Mouse (Mus musculus): ENCODE measurements around the gene Tesc. TPM values are rescaled to one million over a fixed set of nuclear protein-coding genes. Genes with fewer than 3 reads are reported as not detected.

The Tesc gene
- polyA plus RNA-seq, 2 experiments: 2.2 to 8.6 TPM

DNA sequence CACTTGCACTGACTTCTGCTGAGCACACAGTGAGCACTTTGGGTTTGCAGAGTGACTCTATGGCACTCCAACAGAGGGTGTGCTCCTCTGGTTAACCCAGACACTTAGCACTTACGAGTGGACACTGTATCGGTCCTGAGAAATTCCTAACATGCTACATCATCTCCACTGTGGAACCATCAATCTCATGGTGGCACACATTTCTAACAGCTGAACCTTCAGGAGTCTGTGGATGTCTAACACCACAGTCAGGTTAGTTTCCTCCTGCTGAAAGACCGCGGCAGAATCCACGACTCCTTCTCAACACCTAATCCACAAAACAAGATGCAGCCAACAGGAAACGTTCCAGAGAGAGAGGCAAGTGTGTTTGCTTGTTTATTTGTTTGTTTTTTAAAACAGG lies 51.0 kb downstream of the Tesc start:
- no peak for TF ChIP-seq POLR2A (IDR thresholded peaks at IDR 0.05; ENCODE audit: borderline replicate concordance, extremely low read depth, insufficient read depth, insufficient read length)
- Histone ChIP-seq H3K4me3 (replicated peaks; ENCODE audit: low read length) (no peak overlapping the region), H3K9ac (ENCODE audit: low read depth, low read length, severe bottlenecking) (no peak overlapping the region), H3K27ac (replicated peaks; ENCODE audit: low read depth, low read length) (no peak overlapping the region), H3K9me3 (ENCODE audit: control insufficient read depth, low read length) (no peaks in the 10 kb centered on the region), H3K4me1 (ENCODE audit: control insufficient read depth, insufficient read depth, low read length) (peaks cover 23% of the 10 kb centered on the region), H3K27me3 (ENCODE audit: control insufficient read depth, insufficient read depth, low read length) (no peaks in the 10 kb centered on the region), H3K36me3 (ENCODE audit: control insufficient read depth, insufficient read depth, low read length) (peaks cover 46% of the 10 kb centered on the region), H3K4me2 (replicated peaks; ENCODE audit: low read depth, low read length, severe bottlenecking) (no peak overlapping the region)
- ATAC-seq (ENCODE audit: low FRiP score, low read depth) (no peak), DNase-seq (ENCODE audit: low spot score) (no peak)
- WGBS: 85% methylated on average over 6 of the region's 6 CpGs

DNA sequence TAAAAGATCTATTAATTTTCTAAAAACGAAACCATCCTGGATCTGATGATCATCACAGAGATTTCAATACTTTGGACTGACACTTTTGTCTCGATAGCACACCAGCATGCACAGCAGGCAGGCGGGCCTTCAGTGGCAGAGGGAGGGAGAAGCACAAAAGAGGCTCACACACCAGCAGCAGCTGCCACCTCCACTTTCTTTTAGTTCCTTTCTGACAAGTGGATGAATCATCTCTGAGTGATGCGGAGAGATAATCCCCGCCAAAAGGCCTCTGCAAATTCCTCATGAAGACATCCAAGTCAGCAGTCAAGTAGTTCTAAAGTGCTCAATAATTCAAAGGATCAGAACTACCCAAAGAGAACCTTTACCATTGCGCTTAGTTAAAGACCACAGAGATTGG lies 51.8 kb downstream of the Tesc start:
- Histone ChIP-seq H3K36me3 (ENCODE audit: control insufficient read depth, insufficient read depth, low read length) (peaks cover 40% of the 10 kb centered on the region), H3K4me1 (ENCODE audit: control insufficient read depth, insufficient read depth, low read length) (peaks cover 25% of the 10 kb centered on the region), H3K27ac (replicated peaks; ENCODE audit: low read depth, low read length) (no peak overlapping the region), H3K4me3 (replicated peaks; ENCODE audit: low read length) (no peak overlapping the region), H3K9ac (ENCODE audit: low read depth, low read length, severe bottlenecking) (no peak overlapping the region), H3K4me2 (replicated peaks; ENCODE audit: low read depth, low read length, severe bottlenecking) (no peak overlapping the region), H3K27me3 (ENCODE audit: control insufficient read depth, insufficient read depth, low read length) (no peaks in the 10 kb centered on the region), H3K9me3 (ENCODE audit: control insufficient read depth, low read length) (no peaks in the 10 kb centered on the region)
- TF ChIP-seq POLR2A (IDR thresholded peaks at IDR 0.05; ENCODE audit: borderline replicate concordance, extremely low read depth, insufficient read depth, insufficient read length): no peak
- WGBS: 82% methylated on average over 6 of the region's 6 CpGs
- ATAC-seq (ENCODE audit: low FRiP score, low read depth) (no peak), DNase-seq (ENCODE audit: low spot score) (no peak)

DNA sequence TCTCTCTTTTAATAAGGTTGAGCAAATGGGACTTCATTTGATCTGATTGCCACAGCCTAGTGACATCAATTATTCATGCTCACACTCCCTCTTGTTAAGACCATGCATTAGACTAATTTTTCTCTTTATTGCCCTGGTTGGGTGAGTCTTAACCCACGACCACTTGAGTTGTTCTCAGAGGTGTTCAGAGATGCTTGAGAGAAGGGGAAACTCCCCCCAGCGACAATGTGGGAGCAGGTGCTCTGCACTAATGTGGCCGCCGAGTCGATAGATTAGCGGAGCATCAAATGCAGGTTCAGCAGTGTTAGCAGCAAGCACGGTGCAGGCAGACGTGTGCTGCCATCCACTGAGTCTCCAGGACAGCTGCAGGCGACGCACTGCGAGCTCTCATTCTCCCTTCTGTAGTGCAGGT lies 52.3 kb downstream of the Tesc start:
- TF ChIP-seq POLR2A (IDR thresholded peaks at IDR 0.05; ENCODE audit: borderline replicate concordance, extremely low read depth, insufficient read depth, insufficient read length): no peak
- WGBS: 72% methylated on average over 11 of the region's 11 CpGs
- Histone ChIP-seq H3K27me3 (ENCODE audit: control insufficient read depth, insufficient read depth, low read length) (no peaks in the 10 kb centered on the region), H3K4me2 (replicated peaks; ENCODE audit: low read depth, low read length, severe bottlenecking) (no peak overlapping the region), H3K9ac (ENCODE audit: low read depth, low read length, severe bottlenecking) (no peak overlapping the region), H3K9me3 (ENCODE audit: control insufficient read depth, low read length) (no peaks in the 10 kb centered on the region), H3K4me1 (ENCODE audit: control insufficient read depth, insufficient read depth, low read length) (peaks cover 25% of the 10 kb centered on the region), H3K4me3 (replicated peaks; ENCODE audit: low read length) (no peak overlapping the region), H3K27ac (replicated peaks; ENCODE audit: low read depth, low read length) (no peak overlapping the region), H3K36me3 (ENCODE audit: control insufficient read depth, insufficient read depth, low read length) (peaks cover 37% of the 10 kb centered on the region)
- no peak for ATAC-seq (ENCODE audit: low FRiP score, low read depth)
- DNase-seq (ENCODE audit: low spot score): no peak

DNA sequence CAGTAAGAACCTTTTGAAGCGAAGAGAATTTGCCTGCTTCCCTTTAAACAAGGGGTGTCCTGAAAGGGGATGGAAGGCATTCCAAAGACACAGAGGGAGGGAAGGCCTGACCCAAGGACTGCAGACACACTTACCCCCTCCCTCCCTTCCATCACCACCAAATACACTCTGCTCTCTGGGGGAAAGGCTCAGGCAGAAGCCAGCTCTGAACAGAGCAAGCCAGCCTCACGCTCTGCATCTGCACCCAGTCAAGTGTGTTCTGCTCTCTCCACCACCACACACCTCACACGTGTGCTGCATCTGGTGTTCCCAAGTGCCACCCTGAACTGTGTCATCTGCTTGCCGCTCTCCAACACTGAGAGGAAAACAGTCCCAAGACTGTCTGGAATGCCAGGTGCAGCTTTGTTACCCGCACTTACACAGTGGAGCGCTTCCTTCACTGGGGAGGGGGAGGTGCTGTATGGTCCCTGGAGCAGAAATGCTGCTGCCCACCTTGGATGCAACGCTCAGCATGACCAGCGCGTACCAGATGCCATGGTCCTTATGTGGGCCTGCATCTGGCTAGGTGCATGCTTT lies 53.9 kb downstream of the Tesc start:
- Histone ChIP-seq H3K9me3 (ENCODE audit: control insufficient read depth, low read length) (no peaks in the 10 kb centered on the region), H3K9ac (ENCODE audit: low read depth, low read length, severe bottlenecking) (no peak overlapping the region; the same call in 1 of the 2 replicates), H3K4me3 (replicated peaks; ENCODE audit: low read length) (no peak overlapping the region), H3K4me2 (replicated peaks; ENCODE audit: low read depth, low read length, severe bottlenecking) (no peak overlapping the region), H3K4me1 (ENCODE audit: control insufficient read depth, insufficient read depth, low read length) (peaks cover 25% of the 10 kb centered on the region), H3K36me3 (ENCODE audit: control insufficient read depth, insufficient read depth, low read length) (peaks cover 21% of the 10 kb centered on the region), H3K27ac (replicated peaks; ENCODE audit: low read depth, low read length) (no peak overlapping the region), H3K27me3 (ENCODE audit: control insufficient read depth, insufficient read depth, low read length) (no peaks in the 10 kb centered on the region)
- ATAC-seq (ENCODE audit: low FRiP score, low read depth) (no peak), DNase-seq (ENCODE audit: low spot score) (no peak)
- no peak for TF ChIP-seq POLR2A (IDR thresholded peaks at IDR 0.05; ENCODE audit: borderline replicate concordance, extremely low read depth, insufficient read depth, insufficient read length)
- 42% methylated on average over 9 of the region's 9 CpGs for WGBS

DNA sequence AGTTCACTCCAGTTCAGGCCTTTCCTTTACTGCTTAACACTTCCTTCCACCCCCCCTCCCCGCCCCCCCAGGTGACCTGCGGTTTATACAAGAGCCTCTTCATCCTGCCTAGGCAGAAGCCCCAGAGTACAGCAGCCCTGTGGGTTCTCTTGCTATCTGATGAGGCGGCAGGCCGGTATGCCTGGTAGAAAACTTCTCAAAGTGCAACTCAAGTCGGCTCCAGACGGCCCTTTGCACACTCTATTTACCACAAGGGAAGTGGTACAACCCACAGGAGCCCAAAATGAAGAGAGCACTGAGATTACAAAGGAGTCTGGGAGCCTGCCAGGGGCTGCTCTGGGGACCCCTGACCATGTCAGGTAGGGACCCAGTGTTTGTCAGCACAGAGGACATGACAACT lies 54.5 kb downstream of the Tesc start:
- H3K36me3 ChIP-seq (ENCODE audit: control insufficient read depth, insufficient read depth, low read length): peaks cover 19% of the 10 kb centered on the region
- no peak for TF ChIP-seq POLR2A (IDR thresholded peaks at IDR 0.05; ENCODE audit: borderline replicate concordance, extremely low read depth, insufficient read depth, insufficient read length)
- no peak overlapping the region for H3K4me3 ChIP-seq (replicated peaks; ENCODE audit: low read length)
- H3K9me3 ChIP-seq (ENCODE audit: control insufficient read depth, low read length): no peaks in the 10 kb centered on the region
- no peak overlapping the region for H3K9ac ChIP-seq (ENCODE audit: low read depth, low read length, severe bottlenecking)
- DNase-seq (ENCODE audit: low spot score): no peak
- H3K4me2 ChIP-seq (replicated peaks; ENCODE audit: low read depth, low read length, severe bottlenecking): no peak overlapping the region
- 45% methylated on average over 6 of the region's 6 CpGs for whole genome bisulfite sequencing
- H3K27ac ChIP-seq (replicated peaks; ENCODE audit: low read depth, low read length): no peak overlapping the region
- no peak for ATAC-seq (ENCODE audit: low FRiP score, low read depth)
- H3K4me1 ChIP-seq (ENCODE audit: control insufficient read depth, insufficient read depth, low read length): peaks cover 25% of the 10 kb centered on the region
- H3K27me3 ChIP-seq (ENCODE audit: control insufficient read depth, insufficient read depth, low read length): no peaks in the 10 kb centered on the region

Measured in limb, embryonic 14.5 days (tissue).